Mouse (Mus musculus): ENCODE measurements at regions not wholly inside any gene's neighbourhood (a gene's known extent, or its start where the extent isn't known, plus 50 kb on each side); places are given as distances from the start of the nearest gene placed in this dataset.

DNA sequence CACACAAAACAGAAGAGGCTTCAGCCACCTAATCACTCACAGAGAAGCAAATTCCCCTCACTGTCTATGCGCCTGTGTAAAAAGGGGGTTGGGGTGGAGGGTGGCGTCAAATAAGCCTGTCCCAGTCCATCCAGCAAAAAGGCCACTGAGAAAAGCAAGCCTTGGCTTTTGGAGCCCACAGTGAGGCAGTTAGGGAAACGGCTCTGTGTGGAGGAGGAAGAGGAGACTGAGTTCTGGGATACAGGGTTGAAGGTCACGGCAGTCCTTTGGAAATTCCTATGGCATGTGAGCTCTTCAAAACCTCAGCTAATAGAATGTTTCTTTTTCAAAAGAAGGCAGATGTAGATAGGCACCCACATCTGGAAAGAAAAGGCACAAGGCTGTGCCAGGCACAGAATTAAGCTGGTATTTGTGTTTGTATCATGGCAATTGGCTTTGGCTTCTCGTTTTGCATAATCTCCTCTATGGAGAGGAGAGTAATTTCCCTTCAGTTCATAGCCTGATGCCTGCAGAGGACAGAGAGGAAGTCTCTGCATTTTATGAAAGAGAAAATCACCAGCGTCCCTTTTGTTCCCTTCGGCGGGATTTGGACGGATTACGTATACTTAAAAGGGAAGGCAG is 319.3 kb downstream of the Sorl1 start:
- Histone ChIP-seq H3K36me3 (ENCODE audit: control insufficient read depth, insufficient read depth) (no peaks in the 10 kb centered on the region), H3K4me1 (replicated peaks; ENCODE audit: control insufficient read depth, insufficient read depth, low read length) (no peaks in the 10 kb centered on the region), H3K27me3 (replicated peaks; ENCODE audit: control insufficient read depth, insufficient read depth, low read length) (no peaks in the 10 kb centered on the region), H3K9ac (ENCODE audit: low read depth, low read length) (no peak overlapping the region), H3K4me3 (ENCODE audit: low read depth, low read length) (no peak overlapping the region), H3K4me2 (replicated peaks; ENCODE audit: low read depth) (no peak overlapping the region), H3K27ac (ENCODE audit: low read depth, low read length) (no peak overlapping the region), H3K9me3 (ENCODE audit: control insufficient read depth) (no peaks in the 10 kb centered on the region)
- 57% methylated on average over 10 of the region's 10 CpGs for WGBS
- no peak for ATAC-seq
- no peak for TF ChIP-seq CTCF (IDR thresholded peaks at IDR 0.05; ENCODE audit: low read depth)

DNA sequence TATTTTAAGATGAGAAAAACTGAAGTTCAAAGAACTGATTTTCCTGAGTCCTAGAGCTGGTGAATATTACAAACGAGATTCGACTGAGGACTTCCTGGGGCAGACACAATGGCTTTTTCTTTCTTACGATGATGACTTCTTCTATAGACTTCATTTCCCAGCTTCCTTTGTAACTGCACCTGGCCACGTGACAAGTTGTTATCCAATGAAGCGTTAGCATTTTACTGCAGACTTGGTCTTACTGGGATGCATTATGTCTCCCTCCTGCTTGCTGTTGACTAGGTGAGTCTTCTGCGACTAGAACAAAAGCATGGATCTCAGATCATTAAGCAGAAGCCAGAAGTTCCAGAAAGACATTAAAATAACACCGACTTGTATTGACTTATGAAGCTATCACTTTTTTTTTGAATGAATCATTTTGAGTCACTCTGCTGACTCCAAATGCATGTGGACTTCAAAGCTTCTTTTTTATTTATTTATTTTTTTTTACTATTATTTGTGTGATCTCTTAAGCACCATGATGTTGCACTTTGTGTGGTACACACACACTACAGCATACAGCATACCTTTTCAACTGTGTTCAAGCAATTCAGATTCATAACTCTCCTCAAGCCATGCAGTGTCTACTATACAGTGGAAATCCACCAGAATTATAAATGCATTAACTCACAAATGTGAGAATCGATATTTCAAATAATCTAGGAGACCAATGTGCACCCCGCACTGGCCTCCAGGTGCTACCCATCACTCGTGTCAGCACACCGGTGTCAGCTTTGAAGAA is 320.2 kb downstream of the Sorl1 start:
- H3K36me3 ChIP-seq (ENCODE audit: control insufficient read depth, insufficient read depth), result no peaks in the 10 kb centered on the region
- 70% methylated on average over 11 of the region's 11 CpGs for WGBS
- no peak overlapping the region for H3K9ac ChIP-seq (ENCODE audit: low read depth, low read length)
- no peaks in the 10 kb centered on the region for H3K4me1 ChIP-seq (replicated peaks; ENCODE audit: control insufficient read depth, insufficient read depth, low read length)
- H3K4me3 ChIP-seq (ENCODE audit: low read depth, low read length), result no peak overlapping the region
- no peak overlapping the region for H3K27ac ChIP-seq (ENCODE audit: low read depth, low read length)
- ATAC-seq, result no peak
- H3K27me3 ChIP-seq (replicated peaks; ENCODE audit: control insufficient read depth, insufficient read depth, low read length), result no peaks in the 10 kb centered on the region
- TF ChIP-seq CTCF (IDR thresholded peaks at IDR 0.05; ENCODE audit: low read depth), result no peak
- no peak overlapping the region for H3K4me2 ChIP-seq (replicated peaks; ENCODE audit: low read depth)
- no peaks in the 10 kb centered on the region for H3K9me3 ChIP-seq (ENCODE audit: control insufficient read depth)

DNA sequence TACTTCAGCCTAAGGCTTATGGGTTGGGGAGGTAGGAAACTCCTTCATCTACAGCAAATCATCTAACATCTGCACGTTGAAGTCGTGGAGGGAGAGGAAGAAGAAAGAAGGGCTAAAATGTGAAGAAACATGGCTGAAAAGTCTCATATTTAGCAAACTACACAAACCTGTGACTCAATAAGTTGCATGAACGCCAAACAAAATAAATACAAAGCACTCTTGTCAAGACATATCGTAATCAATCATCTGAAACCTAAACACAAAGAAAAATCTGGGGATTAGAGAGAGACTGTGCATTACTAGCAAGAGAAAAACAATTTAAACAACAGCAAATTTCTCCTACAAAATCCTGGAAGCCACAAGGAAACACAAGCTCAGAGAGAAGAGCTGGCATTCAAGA is 322.7 kb downstream of the Sorl1 start:
- H3K4me3 ChIP-seq (ENCODE audit: low read depth, low read length), result no peak overlapping the region
- H3K27ac ChIP-seq (ENCODE audit: low read depth, low read length), result no peak overlapping the region
- H3K4me1 ChIP-seq (replicated peaks; ENCODE audit: control insufficient read depth, insufficient read depth, low read length), result no peaks in the 10 kb centered on the region
- TF ChIP-seq CTCF (IDR thresholded peaks at IDR 0.05; ENCODE audit: low read depth), result no peak
- H3K36me3 ChIP-seq (ENCODE audit: control insufficient read depth, insufficient read depth), result no peaks in the 10 kb centered on the region
- WGBS, result 57% methylated on average over 4 of the region's 4 CpGs
- H3K9me3 ChIP-seq (ENCODE audit: control insufficient read depth), result no peaks in the 10 kb centered on the region
- ATAC-seq, result no peak
- H3K9ac ChIP-seq (ENCODE audit: low read depth, low read length), result no peak overlapping the region
- no peaks in the 10 kb centered on the region for H3K27me3 ChIP-seq (replicated peaks; ENCODE audit: control insufficient read depth, insufficient read depth, low read length)
- H3K4me2 ChIP-seq (replicated peaks; ENCODE audit: low read depth), result no peak overlapping the region

DNA sequence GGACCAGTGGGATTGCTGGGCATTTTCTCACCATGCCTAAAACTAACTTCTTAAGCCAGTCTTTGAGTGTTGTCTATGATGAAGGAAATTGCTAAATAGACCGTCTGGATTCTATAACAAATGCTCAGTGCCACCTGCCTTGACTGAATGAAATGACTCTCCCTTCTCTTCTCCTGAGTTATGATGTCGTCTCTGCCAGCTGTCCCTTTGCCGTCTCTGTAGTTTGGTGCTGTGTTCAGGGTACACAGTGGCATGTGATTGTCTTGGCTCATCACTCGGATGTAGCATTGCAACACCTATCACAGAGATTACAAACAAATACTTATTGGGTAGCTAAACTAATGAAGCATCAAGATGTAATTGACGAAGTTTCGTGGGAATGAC is 331.3 kb downstream of the Sorl1 start:
- H3K4me1 ChIP-seq (replicated peaks; ENCODE audit: control insufficient read depth, insufficient read depth, low read length), result no peaks in the 10 kb centered on the region
- H3K9me3 ChIP-seq (ENCODE audit: control insufficient read depth), result no peaks in the 10 kb centered on the region
- H3K4me2 ChIP-seq (replicated peaks; ENCODE audit: low read depth), result no peak overlapping the region
- H3K27me3 ChIP-seq (replicated peaks; ENCODE audit: control insufficient read depth, insufficient read depth, low read length), result no peaks in the 10 kb centered on the region
- H3K4me3 ChIP-seq (ENCODE audit: low read depth, low read length), result no peak overlapping the region
- no peak overlapping the region for H3K27ac ChIP-seq (ENCODE audit: low read depth, low read length)
- ATAC-seq, result no peak
- H3K36me3 ChIP-seq (ENCODE audit: control insufficient read depth, insufficient read depth), result no peaks in the 10 kb centered on the region
- no peak overlapping the region for H3K9ac ChIP-seq (ENCODE audit: low read depth, low read length)
- 76% methylated on average over 6 of the region's 6 CpGs for whole genome bisulfite sequencing
- TF ChIP-seq CTCF (IDR thresholded peaks at IDR 0.05; ENCODE audit: low read depth), result no peak

DNA sequence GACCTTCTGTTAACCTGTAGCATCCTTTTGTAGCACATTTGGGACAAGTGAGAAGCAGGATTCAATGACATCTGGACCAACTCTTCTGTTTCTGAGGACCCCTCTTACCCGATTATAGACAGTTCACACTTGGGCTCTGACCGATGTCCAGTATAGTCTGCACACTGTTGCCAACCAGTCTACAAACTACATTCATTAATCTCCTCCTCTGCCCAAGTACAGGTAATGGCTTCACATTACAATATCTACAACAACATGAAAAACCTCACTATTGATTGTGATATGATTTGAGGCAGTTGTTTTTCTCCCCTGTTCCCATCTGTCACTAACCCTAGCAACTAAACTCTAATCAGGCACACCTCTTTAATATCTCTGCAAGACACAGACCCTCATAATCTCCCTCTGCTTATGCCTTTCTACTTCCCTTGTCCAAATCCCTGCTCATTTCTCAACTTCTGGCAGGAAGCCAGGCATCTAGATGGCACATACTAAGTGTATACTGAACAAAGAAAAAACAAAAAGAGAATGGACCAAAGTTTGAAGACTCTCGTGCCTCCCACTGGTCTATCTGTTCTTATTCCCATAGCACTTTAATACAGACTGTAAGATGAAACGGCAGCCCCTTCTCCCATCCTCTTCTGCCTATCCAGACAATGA is 331.8 kb downstream of the Sorl1 start:
- WGBS, result 81% methylated on average over 4 of the region's 4 CpGs
- Histone ChIP-seq H3K27me3 (replicated peaks; ENCODE audit: control insufficient read depth, insufficient read depth, low read length) (no peaks in the 10 kb centered on the region), H3K9ac (ENCODE audit: low read depth, low read length) (no peak overlapping the region), H3K4me2 (replicated peaks; ENCODE audit: low read depth) (no peak overlapping the region), H3K36me3 (ENCODE audit: control insufficient read depth, insufficient read depth) (no peaks in the 10 kb centered on the region), H3K4me3 (ENCODE audit: low read depth, low read length) (no peak overlapping the region), H3K4me1 (replicated peaks; ENCODE audit: control insufficient read depth, insufficient read depth, low read length) (no peaks in the 10 kb centered on the region), H3K9me3 (ENCODE audit: control insufficient read depth) (no peaks in the 10 kb centered on the region), H3K27ac (ENCODE audit: low read depth, low read length) (no peak overlapping the region)
- no peak for TF ChIP-seq CTCF (IDR thresholded peaks at IDR 0.05; ENCODE audit: low read depth)
- no peak for ATAC-seq

DNA sequence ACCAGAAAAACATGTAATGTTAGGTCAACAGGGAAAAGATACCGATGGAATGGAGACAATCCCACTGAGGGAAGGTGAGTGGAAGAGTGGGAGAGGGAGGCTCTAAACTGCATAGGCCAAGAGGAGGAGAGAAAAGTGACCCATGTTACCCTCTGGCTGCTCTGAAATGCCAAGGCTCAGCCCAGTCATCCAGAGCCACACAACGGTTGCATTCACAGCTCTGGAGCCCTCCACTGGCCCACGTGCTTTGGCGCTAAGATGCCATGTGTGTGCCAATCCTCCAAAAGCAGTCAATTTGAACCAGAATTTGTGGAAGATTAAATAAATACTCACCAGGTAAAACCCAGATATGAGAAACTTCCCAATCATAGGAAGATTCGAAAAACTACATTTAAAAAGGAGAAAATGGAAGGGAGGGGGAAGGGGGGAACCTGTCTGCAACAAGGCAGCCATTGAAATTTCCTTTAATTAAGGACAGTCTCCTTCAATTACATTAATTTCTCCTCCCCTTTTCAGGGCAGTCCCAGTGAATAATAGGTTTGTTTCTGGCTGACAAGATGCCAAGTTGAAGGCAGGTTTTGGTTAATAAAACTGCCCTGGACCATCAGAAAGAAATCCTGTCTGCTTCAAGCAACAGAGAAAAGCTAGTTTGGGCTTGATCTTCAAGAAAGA is 332.5 kb downstream of the Sorl1 start:
- Histone ChIP-seq H3K9me3 (ENCODE audit: control insufficient read depth) (no peaks in the 10 kb centered on the region), H3K9ac (ENCODE audit: low read depth, low read length) (no peak overlapping the region), H3K4me1 (replicated peaks; ENCODE audit: control insufficient read depth, insufficient read depth, low read length) (no peaks in the 10 kb centered on the region), H3K4me2 (replicated peaks; ENCODE audit: low read depth) (no peak overlapping the region), H3K27me3 (replicated peaks; ENCODE audit: control insufficient read depth, insufficient read depth, low read length) (no peaks in the 10 kb centered on the region), H3K36me3 (ENCODE audit: control insufficient read depth, insufficient read depth) (no peaks in the 10 kb centered on the region), H3K4me3 (ENCODE audit: low read depth, low read length) (no peak overlapping the region), H3K27ac (ENCODE audit: low read depth, low read length) (no peak overlapping the region)
- no peak for TF ChIP-seq CTCF (IDR thresholded peaks at IDR 0.05; ENCODE audit: low read depth)
- ATAC-seq, result no peak
- WGBS, result 87% methylated on average over 5 of the region's 5 CpGs
